Mouse (Mus musculus): ENCODE results near the gene Slco3a1. TPM values are rescaled to one million over a fixed set of nuclear protein-coding genes. Genes with fewer than 3 reads are reported as not detected.

Gene Slco3a1
- polyA plus RNA-seq, 1 experiment = 1.2 TPM

DNA sequence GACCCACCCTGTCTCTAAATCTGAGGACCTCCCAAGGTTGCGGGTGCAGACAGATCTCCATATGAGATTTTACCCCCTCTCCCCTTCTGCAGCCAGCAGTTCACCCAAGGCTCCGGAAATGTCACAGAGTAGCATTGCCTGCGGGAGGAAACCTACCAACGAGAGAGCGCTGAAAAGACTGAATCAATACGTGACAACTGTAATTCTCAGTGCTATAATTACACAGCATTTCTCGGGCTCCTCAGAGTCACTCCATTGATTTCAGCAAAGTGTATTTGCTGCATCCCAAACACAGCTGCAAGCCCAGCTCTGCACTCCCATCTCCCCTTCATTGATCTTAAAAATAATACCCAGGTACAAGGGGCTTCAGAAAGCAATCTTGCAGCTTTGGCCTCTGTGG lies 82.8 kb downstream of the Slco3a1 start:
- no peak overlapping the region for H3K27ac ChIP-seq (ENCODE audit: insufficient read depth, low read length)
- H3K4me1 ChIP-seq (ENCODE audit: control insufficient read depth, insufficient read depth, low read length) = no peaks in the 10 kb centered on the region
- no peak overlapping the region for H3K9ac ChIP-seq (ENCODE audit: low read depth, poor library complexity, severe bottlenecking)
- no peaks in the 10 kb centered on the region for H3K9me3 ChIP-seq (replicated peaks; ENCODE audit: control insufficient read depth, insufficient read depth, low read length, poor library complexity, severe bottlenecking)
- H3K36me3 ChIP-seq (ENCODE audit: control insufficient read depth, insufficient read depth, low read length, poor library complexity, severe bottlenecking) = no peaks in the 10 kb centered on the region
- no peaks in the 10 kb centered on the region for H3K27me3 ChIP-seq (ENCODE audit: control insufficient read depth, insufficient read depth, low read length, poor library complexity, severe bottlenecking)
- TF ChIP-seq EP300 (IDR thresholded peaks at IDR 0.05; ENCODE audit: insufficient read depth, low read depth, low read length) (no peak), CTCF (IDR thresholded peaks at IDR 0.05; ENCODE audit: low read depth, low read length) (no peak), POLR2A (IDR thresholded peaks at IDR 0.05; ENCODE audit: insufficient read depth, low read length) (no peak)
- H3K4me3 ChIP-seq (ENCODE audit: low read depth, low read length) = no peak overlapping the region

DNA sequence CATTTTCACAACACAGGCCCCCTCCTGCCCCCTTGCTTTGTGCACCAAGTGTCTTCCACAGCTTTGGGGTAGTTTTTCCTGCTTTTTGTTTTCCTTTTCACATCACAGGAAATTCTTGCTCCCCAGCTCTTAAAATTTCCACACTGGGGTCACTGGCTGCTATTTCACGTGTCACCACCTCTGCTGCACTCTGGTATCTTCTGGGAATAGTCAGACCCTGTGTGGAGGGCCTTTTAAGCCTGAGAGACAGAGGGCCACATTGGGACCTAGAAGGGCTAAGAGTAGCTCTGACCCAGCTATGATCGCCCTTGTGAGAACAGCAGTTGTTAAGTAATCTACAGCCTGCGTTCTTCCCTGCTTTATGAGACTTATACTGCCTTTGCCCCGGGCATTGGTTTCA lies 87.7 kb downstream of the Slco3a1 start:
- Histone ChIP-seq H3K27me3 (ENCODE audit: control insufficient read depth, insufficient read depth, low read length, poor library complexity, severe bottlenecking) (no peaks in the 10 kb centered on the region), H3K9me3 (replicated peaks; ENCODE audit: control insufficient read depth, insufficient read depth, low read length, poor library complexity, severe bottlenecking) (no peaks in the 10 kb centered on the region), H3K27ac (ENCODE audit: insufficient read depth, low read length) (no peak overlapping the region), H3K4me1 (ENCODE audit: control insufficient read depth, insufficient read depth, low read length) (no peaks in the 10 kb centered on the region), H3K36me3 (ENCODE audit: control insufficient read depth, insufficient read depth, low read length, poor library complexity, severe bottlenecking) (no peaks in the 10 kb centered on the region), H3K9ac (ENCODE audit: low read depth, poor library complexity, severe bottlenecking) (no peak overlapping the region), H3K4me3 (ENCODE audit: low read depth, low read length) (no peak overlapping the region)
- TF ChIP-seq EP300 (IDR thresholded peaks at IDR 0.05; ENCODE audit: insufficient read depth, low read depth, low read length) (no peak), POLR2A (IDR thresholded peaks at IDR 0.05; ENCODE audit: insufficient read depth, low read length) (no peak), CTCF (IDR thresholded peaks at IDR 0.05; ENCODE audit: low read depth, low read length) (no peak)

GRCm38 (mm10) chr7:74464638-74465037 lies 89.9 kb downstream of the Slco3a1 start:
- H3K4me3 ChIP-seq (ENCODE audit: low read depth, low read length) = no peak overlapping the region
- TF ChIP-seq CTCF (IDR thresholded peaks at IDR 0.05; ENCODE audit: low read depth, low read length) (no peak), POLR2A (IDR thresholded peaks at IDR 0.05; ENCODE audit: insufficient read depth, low read length) (no peak), EP300 (IDR thresholded peaks at IDR 0.05; ENCODE audit: insufficient read depth, low read depth, low read length) (no peak)
- no peak overlapping the region for H3K27ac ChIP-seq (ENCODE audit: insufficient read depth, low read length)
- H3K27me3 ChIP-seq (ENCODE audit: control insufficient read depth, insufficient read depth, low read length, poor library complexity, severe bottlenecking) = no peaks in the 10 kb centered on the region
- H3K36me3 ChIP-seq (ENCODE audit: control insufficient read depth, insufficient read depth, low read length, poor library complexity, severe bottlenecking) = no peaks in the 10 kb centered on the region
- no peaks in the 10 kb centered on the region for H3K9me3 ChIP-seq (replicated peaks; ENCODE audit: control insufficient read depth, insufficient read depth, low read length, poor library complexity, severe bottlenecking)
- no peaks in the 10 kb centered on the region for H3K4me1 ChIP-seq (ENCODE audit: control insufficient read depth, insufficient read depth, low read length)
- H3K9ac ChIP-seq (ENCODE audit: low read depth, poor library complexity, severe bottlenecking) = no peak overlapping the region

DNA sequence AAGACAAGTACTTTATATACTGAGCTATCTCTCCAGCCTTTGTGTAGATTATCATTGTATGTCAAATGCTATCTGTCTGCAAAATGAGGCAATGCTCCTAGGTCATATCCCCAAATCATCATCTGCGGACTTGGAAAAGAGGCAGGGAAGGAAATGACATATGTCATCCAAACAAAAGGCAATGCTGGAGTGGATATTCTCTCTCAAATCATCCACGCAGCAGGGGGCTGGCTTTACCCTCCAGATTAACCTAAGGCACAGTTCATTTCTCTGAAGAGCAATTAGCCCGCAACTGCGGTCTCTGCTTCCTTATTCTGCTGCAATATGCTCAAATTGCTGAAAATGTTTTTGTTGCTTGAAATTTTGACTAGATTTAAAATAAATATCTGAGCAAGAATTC lies 92.1 kb downstream of the Slco3a1 start:
- no peaks in the 10 kb centered on the region for H3K9me3 ChIP-seq (replicated peaks; ENCODE audit: control insufficient read depth, insufficient read depth, low read length, poor library complexity, severe bottlenecking)
- H3K4me3 ChIP-seq (ENCODE audit: low read depth, low read length) = no peak overlapping the region
- H3K4me1 ChIP-seq (ENCODE audit: control insufficient read depth, insufficient read depth, low read length) = no peaks in the 10 kb centered on the region
- no peaks in the 10 kb centered on the region for H3K27me3 ChIP-seq (ENCODE audit: control insufficient read depth, insufficient read depth, low read length, poor library complexity, severe bottlenecking)
- no peaks in the 10 kb centered on the region for H3K36me3 ChIP-seq (ENCODE audit: control insufficient read depth, insufficient read depth, low read length, poor library complexity, severe bottlenecking)
- TF ChIP-seq CTCF (IDR thresholded peaks at IDR 0.05; ENCODE audit: low read depth, low read length) (no peak), POLR2A (IDR thresholded peaks at IDR 0.05; ENCODE audit: insufficient read depth, low read length) (no peak), EP300 (IDR thresholded peaks at IDR 0.05; ENCODE audit: insufficient read depth, low read depth, low read length) (no peak)
- H3K9ac ChIP-seq (ENCODE audit: low read depth, poor library complexity, severe bottlenecking) = no peak overlapping the region
- H3K27ac ChIP-seq (ENCODE audit: insufficient read depth, low read length) = no peak overlapping the region

DNA sequence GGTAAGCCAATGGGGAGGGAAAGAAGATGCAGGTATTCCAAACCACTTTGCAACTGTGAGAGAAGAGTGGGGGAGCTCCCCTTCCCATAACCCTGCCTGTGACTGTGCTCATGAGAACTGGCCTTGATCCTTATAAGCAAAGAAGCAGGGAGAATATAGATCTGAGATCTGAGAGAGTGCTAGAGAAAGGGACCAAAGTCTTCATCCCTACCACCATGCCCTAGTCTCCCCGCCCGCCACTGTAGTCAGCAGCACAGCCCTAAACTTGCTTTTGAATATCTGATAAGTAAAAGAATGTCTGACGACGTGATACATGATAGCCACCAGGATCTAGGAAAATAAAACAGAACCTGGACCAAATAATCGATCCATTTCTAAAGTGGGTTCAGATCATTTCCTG lies 92.8 kb downstream of the Slco3a1 start:
- no peak overlapping the region for H3K9ac ChIP-seq (ENCODE audit: low read depth, poor library complexity, severe bottlenecking)
- H3K36me3 ChIP-seq (ENCODE audit: control insufficient read depth, insufficient read depth, low read length, poor library complexity, severe bottlenecking) = no peaks in the 10 kb centered on the region
- no peaks in the 10 kb centered on the region for H3K27me3 ChIP-seq (ENCODE audit: control insufficient read depth, insufficient read depth, low read length, poor library complexity, severe bottlenecking)
- no peaks in the 10 kb centered on the region for H3K9me3 ChIP-seq (replicated peaks; ENCODE audit: control insufficient read depth, insufficient read depth, low read length, poor library complexity, severe bottlenecking)
- no peaks in the 10 kb centered on the region for H3K4me1 ChIP-seq (ENCODE audit: control insufficient read depth, insufficient read depth, low read length)
- TF ChIP-seq EP300 (IDR thresholded peaks at IDR 0.05; ENCODE audit: insufficient read depth, low read depth, low read length) = no peak
- TF ChIP-seq CTCF (IDR thresholded peaks at IDR 0.05; ENCODE audit: low read depth, low read length) = no peak
- TF ChIP-seq POLR2A (IDR thresholded peaks at IDR 0.05; ENCODE audit: insufficient read depth, low read length) = no peak
- no peak overlapping the region for H3K27ac ChIP-seq (ENCODE audit: insufficient read depth, low read length)
- no peak overlapping the region for H3K4me3 ChIP-seq (ENCODE audit: low read depth, low read length)

- H3K36me3 ChIP-seq (ENCODE audit: control insufficient read depth, insufficient read depth, low read length, poor library complexity, severe bottlenecking) = no peaks in the 10 kb centered on the region
- no peaks in the 10 kb centered on the region for H3K27me3 ChIP-seq (ENCODE audit: control insufficient read depth, insufficient read depth, low read length, poor library complexity, severe bottlenecking)
- no peak for TF ChIP-seq EP300 (IDR thresholded peaks at IDR 0.05; ENCODE audit: insufficient read depth, low read depth, low read length)
- no peak for TF ChIP-seq CTCF (IDR thresholded peaks at IDR 0.05; ENCODE audit: low read depth, low read length)
- TF ChIP-seq POLR2A (IDR thresholded peaks at IDR 0.05; ENCODE audit: insufficient read depth, low read length) = no peak
- H3K4me1 ChIP-seq (ENCODE audit: control insufficient read depth, insufficient read depth, low read length) = no peaks in the 10 kb centered on the region
- H3K9ac ChIP-seq (ENCODE audit: low read depth, poor library complexity, severe bottlenecking) = no peak overlapping the region
- no peak overlapping the region for H3K27ac ChIP-seq (ENCODE audit: insufficient read depth, low read length)
- H3K4me3 ChIP-seq (ENCODE audit: low read depth, low read length) = no peak overlapping the region
- no peaks in the 10 kb centered on the region for H3K9me3 ChIP-seq (replicated peaks; ENCODE audit: control insufficient read depth, insufficient read depth, low read length, poor library complexity, severe bottlenecking)
Measured at GRCm38 (mm10) chr7:74461146-74461545, 93.4 kb downstream of the Slco3a1 start.

All from ES-Bruce4 (cell line).